Mouse (Mus musculus) fibroblast of lung, adult 2 months (primary cell): ENCODE data around the gene Cplx3.
A peak's percentile ranks its signal among the peaks of the same experiment; 100 is the strongest.

Experiments
- DNase-seq: peaks from one replicate; pipeline ENCODE4 v3.0.0-alpha.2; 2011; ENCODE audit warnings: low read depth

The Cplx3 gene

DNA sequence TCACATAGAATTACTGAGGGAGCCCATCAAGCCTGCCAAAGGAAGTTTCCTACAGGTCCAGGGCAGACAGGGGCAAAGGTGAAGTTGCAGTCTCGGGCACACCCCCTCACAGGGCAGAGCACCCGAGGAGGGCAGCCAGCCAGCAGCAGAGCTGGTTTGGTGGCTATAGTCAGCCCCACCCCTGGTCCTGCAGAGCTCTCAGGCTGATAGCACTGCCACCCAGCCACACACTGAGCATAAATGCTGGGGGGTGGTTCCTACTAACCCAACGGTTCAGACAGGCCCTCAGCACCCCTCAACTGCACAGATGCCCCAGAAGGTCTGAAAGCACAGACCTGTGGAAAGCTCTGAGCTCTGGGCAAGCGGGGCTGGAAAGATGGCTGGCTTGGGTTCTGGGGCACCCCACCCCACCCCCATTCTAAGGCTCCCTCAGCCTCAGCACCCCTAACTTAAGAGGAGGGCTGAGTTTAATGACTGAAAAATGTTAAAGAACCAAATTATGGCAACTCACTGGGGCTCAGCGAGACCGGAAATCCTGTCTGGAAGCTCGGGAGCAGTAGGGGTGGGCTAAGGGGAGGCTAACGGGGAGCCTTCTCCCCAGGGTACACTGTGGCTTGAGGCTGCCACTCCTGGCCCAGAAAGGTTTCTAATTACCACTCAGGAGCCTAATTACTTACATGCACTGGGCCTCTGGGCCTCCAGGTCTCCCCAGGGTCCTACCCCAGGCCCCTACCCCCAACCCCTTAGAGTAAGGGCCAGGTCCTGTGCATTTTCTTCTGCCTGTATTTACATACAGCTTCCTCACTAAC lies 32.8 kb upstream of the Cplx3 start:
- DNase-seq = no peak

- peak; percentile 55 for DNase-seq
Observed at GRCm38 (mm10) chr9:57637741-57638322, 31.8 kb upstream of the Cplx3 start.

DNA sequence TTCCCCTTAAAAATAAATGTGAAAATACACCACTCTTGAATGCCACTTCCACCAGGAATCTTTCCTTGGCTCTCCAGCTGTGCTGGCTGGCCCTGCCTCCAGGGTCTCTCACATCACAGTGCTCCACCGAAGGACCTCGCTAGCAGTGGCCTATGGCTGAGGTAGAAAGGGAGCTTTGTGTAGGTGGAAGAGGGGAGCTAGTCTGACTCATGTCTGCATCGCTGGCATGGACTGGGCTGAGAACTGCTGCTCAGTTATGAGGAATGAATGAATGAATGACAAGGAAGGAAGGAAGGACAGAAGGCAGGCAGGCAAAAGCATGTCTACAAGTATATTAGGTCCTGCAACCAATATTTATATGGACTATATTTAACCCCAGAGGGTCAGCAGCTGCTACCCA lies 31.2 kb upstream of the Cplx3 start:
- peak; percentile 59 for DNase-seq

GRCm38 (mm10) chr9:57633481-57634024 lies 27.5 kb upstream of the Cplx3 start:
- no peak for DNase-seq

DNA sequence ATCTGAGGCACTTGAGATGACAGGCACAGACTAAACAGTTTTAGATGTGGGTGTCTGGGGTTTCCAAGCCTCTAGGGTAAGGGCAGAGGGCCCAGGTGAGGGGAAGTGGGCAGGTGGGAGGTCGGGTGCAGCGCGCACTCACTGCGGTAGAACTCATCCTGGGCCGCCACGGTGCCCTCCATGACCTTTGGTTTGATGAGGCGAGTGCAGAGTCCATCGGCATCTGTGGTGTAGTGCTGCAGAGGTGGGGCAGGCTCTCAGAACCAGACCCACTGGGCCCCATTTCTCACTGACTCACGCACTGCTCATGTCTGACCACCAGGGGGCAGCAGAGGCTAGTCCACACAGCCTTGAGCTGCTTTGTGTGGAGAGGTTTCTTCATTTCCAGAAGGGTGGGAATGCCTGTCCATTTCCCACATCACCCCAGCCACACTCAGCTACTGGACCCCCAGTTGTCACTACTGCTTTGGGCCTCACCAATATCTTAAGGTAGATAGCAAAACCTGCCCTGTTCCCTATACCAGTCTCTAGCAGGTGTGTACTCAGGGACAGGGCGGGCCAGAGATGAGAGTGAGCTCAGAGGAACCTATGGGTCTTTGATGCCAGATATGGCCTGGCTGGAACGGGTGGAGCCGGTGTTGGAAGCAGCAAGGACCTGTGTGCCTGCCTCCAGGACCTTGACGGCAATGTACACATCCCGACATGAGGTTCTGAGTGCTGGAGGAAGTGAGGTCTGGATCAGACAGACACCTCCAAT lies 23.2 kb upstream of the Cplx3 start:
- no peak for DNase-seq

DNA sequence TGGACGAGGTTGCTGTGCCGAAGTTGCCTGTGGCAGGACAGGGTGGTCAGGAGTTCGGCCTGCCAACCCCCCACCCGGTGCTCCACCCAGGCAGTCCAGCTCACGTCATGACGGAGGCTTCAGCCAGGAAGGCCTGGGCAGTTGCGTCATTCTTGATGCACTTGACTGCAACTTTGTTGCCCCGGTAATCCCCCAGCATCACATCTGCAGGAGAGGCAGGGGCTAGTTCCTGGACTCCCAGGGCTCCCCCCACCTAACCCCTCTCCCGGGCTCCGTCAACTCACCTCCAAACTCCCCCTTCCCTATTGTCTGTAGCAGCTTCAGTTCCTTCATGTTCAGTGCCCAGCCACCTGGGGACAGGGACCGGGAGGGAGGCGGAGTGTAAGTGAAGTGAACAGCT lies 22.6 kb upstream of the Cplx3 start:
- DNase-seq = no peak

DNA sequence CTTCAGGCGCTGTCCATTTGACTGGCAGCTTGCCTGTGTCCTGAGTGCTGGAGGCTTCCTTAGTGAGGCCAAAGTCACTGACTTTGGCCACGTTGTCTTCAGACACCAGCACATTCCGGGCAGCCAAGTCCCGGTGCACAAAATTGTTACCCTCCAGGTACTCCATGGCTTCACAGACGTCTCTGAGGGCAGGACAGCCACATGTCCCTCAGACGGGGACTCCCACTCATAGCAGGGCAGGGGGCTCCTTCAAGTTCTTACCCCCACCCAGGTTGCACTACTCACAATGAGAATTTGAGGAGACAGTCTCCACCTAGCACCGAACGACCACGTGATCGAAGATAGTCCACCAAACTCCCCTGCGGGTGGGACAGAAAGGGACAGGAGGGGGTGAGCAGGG lies 21.8 kb upstream of the Cplx3 start:
- DNase-seq = no peak

DNA sequence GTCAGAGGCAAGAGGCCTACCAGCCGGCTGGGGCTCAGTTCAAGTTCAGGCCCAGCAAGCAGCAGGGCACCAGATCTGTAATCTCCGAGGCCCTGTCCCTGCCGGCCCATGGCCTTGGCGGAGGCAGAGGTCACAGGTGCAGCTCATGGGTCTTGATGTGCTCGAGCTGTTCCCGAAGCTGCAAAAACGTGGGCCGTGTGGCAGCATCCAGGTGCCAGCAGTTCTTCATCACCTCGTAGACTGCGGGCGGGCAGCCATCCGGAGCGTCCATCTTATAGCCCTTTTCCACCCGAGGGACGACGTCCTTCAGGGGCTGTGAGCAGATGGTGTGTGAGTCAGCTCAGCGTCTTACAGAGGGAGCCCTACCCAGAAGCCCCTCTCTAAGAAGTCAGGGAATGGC lies 21.1 kb upstream of the Cplx3 start:
- DNase-seq = no peak

DNA sequence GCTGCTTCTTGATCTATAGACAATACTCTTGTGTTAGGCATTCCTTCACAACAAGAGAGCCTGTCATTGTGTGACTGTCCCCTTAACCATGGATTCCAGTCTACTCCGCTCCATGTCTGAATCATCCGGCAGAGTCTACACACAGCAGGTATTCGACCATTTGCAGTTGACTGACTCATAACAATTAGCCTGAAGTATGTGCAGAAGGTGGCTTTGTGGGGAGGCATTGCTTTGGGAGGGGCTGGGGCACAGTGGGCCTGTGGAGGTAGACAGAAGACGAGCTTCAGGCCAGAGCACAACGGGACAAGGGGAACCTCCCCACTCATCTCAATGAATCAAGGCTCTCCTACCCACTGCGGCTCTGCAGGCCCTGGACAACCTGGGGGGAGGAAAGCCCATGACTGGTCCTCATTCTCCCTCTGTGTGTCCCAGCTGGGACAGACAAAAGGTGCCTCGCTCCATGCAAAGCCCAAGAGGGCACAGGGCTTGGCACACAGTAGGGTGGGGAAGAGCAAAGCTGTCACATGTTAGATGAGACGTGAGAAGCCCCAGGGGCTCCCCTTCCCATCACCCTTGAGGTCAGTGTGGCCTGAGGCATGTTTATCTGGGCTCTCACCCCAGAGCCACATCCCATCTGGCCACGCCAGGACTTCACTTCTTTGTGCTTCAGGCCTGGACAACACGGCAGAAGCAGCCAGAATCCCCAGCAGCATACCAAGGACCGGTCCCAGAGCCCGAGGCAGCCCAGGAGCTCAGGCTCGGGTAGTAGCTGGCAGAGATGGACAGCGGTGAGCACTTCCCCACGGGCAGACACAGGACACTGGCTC lies 19.8 kb upstream of the Cplx3 start:
- peak; percentile 57 for DNase-seq

DNA sequence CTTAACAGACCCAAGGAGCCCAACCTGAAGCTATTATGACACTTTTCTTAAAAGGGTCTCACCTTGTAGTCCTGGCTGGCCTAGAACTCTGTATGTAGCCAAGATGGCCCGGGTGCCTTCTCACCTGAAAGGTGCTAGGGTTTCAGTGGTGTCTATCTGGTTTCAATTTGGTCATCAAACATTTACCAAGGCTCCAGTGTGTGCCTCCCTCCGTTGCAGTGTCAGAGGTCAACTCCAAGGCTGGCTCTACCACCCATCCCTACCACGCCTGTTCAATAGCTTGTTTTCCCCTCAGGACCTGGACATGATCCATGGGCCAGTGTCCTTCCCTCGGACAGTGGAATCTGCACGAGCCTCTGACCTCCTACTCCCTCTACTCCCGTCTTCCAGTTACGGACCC lies 18.2 kb upstream of the Cplx3 start:
- no peak for DNase-seq

- DNase-seq = no peak
Observed at GRCm38 (mm10) chr9:57620674-57621073, 14.6 kb upstream of the Cplx3 start, which contains the start of gene Lman1l. Gene Lman1l (minus strand): TSS chr9:57620774.

- DNase-seq = no peak
Observed at GRCm38 (mm10) chr9:57618854-57619253, 12.8 kb upstream of the Cplx3 start.

GRCm38 (mm10) chr9:57617556-57618169 lies 11.6 kb upstream of the Cplx3 start:
- no peak for DNase-seq

- no peak for DNase-seq
Observed at GRCm38 (mm10) chr9:57614786-57615185, 8.7 kb upstream of the Cplx3 start.

- DNase-seq = no peak
Observed at GRCm38 (mm10) chr9:57613975-57614374, 7.9 kb upstream of the Cplx3 start.

DNA sequence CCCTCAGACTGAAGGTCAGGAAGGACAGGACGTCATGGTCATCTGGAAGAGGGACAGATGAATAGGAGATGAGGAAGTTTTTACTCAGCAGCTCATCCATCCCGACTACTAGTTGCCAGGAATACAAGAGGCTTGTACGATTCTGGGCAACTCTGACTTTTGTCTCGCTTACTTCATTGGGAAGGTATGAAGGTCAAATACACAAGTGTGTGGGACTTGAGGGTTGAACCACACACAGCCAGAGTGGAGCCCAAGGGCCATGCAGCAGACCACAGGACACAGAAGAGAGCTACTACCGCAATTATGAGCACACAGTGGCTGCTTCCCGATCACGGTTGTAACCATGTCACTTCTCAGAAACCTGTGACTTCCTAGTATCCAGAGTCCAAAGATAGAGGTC lies 6.5 kb upstream of the Cplx3 start:
- DNase-seq = peak; percentile 21

GRCm38 (mm10) chr9:57610359-57610826 lies 4.3 kb upstream of the Cplx3 start:
- peak; percentile 49 for DNase-seq

DNA sequence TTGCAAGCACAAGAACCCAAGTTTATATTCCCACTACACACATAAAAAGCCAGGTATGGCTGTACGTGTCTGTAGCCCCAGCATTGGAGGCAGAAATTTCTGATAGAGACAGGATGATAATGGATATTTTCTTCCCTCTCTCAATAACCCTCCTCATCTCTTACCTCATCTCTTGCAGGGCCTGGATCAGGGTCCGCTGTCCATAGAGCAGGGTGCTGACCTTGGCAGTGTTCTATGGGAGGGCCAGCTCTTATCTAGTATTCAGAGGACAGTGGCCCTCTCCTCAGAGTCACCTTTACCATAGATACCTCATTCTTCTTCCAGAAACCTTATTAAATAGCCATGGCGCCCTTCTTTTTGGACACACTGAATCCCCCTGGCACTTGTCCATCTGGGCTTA lies 3.7 kb upstream of the Cplx3 start:
- no peak for DNase-seq

DNA sequence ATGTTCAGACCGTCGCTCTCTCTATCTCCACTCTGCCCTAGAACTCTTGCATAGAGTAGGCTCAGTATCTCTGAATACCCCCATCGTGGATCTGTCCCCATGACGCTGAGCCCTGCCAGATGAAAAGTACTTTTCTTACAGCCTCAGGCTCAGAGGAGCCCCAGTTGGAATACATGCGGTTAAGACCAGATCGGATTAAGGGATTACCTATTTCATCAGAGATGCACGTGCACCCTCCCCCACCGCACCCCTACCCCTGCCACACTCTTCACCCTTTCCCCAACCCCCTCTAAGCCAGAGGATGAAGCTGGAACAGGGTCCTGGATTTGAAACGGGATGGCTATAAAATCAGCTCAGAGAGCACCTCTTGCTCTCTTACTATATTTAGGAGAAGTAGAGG lies 578 bp downstream of the Cplx3 start:
- no peak for DNase-seq

GRCm38 (mm10) chr9:57604875-57605274 lies 1.2 kb downstream of the Cplx3 start:
- DNase-seq = no peak

DNA sequence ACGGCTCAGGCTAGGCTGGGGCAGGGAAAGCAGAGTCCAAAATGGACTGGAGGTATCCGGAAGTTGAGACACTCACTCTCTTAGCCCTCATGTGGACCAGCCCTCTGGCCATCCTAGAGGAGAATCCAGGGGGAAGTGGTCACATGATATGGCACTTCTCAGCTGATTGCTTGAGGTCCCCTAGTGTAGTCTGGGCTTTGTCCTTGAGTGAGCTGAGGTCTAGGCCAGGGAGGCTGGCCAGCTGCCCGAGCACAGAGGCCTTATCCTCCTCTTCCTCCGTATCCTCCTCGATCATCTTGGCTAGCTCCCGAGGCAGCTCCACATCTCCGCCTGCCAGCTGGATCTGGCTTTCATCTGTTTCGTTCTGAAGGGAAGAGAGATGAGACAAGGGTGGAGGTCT lies 4.0 kb downstream of the Cplx3 start:
- no peak for DNase-seq
